Mouse (Mus musculus): ENCODE data around the gene Lypd8. TPM values are rescaled to one million over a fixed set of nuclear protein-coding genes. Genes with fewer than 3 reads are reported as not detected.

Gene Lypd8
- polyA plus RNA-seq, 1 experiment, result not detected

DNA sequence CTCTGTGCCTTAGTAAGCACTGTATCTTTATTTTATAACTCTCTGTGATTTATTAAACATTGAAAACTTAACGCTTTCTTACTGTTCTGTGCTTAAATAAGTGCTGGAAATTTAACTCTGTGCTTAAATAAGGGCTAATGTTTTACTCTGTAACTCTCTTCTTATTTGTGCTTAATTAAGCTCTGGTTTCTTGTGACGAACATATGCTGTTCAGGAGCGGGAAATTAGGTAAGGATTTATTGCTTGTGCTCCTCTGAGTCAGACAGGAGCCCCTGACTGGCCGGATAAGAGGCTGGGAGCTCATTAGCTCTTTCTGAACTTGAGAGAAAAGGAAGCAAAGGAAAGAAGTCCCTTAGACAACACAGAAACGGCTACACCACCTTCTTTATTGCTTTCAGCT, 59.0 kb downstream of the Lypd8 start:
- no peaks in the 10 kb centered on the region for H3K36me3 ChIP-seq (ENCODE audit: control insufficient read depth, insufficient read depth)
- no peaks in the 10 kb centered on the region for H3K79me3 ChIP-seq (ENCODE audit: low read depth)
- H3K79me2 ChIP-seq (ENCODE audit: control insufficient read depth, insufficient read depth), result no peaks in the 10 kb centered on the region
- TF ChIP-seq USF1 (IDR thresholded peaks at IDR 0.05; ENCODE audit: low read depth), result no peak
- TF ChIP-seq CTCF (IDR thresholded peaks at IDR 0.05; ENCODE audit: control insufficient read depth, insufficient read depth, insufficient read length), result no peak
- TF ChIP-seq MYOD1 (IDR thresholded peaks at IDR 0.05; ENCODE audit: control insufficient read depth, insufficient read length, low read depth), result no peak
- no peak for TF ChIP-seq FOSL1 (IDR thresholded peaks at IDR 0.05; ENCODE audit: insufficient read depth, low read length, poor library complexity, severe bottlenecking)
- TF ChIP-seq MAX (IDR thresholded peaks at IDR 0.05), result no peak
- TF ChIP-seq MYOG (IDR thresholded peaks at IDR 0.05; ENCODE audit: control insufficient read depth, extremely low read depth, insufficient read length), result no peak
- no peak for TF ChIP-seq CEBPB (IDR thresholded peaks at IDR 0.05; ENCODE audit: low read depth)
- H3K27me3 ChIP-seq (ENCODE audit: control insufficient read depth, insufficient read depth, insufficient read length), result peaks cover 4% of the 10 kb centered on the region
- H3K4me3 ChIP-seq (ENCODE audit: insufficient read depth, poor library complexity, severe bottlenecking), result no peak overlapping the region
- H3ac ChIP-seq (ENCODE audit: control insufficient read depth, insufficient read length, low read depth), result no peak overlapping the region

Other genes starting within 250 kb of the Lypd8 start
- gene Gemin5, start 210.5 kb upstream of the Lypd8 start, polyA plus RNA-seq (2012; fragmentation: generic; extraction: Trizol), result 26.7 TPM
- gene Mrpl22, start 207.4 kb upstream of the Lypd8 start, polyA plus RNA-seq (2012; fragmentation: generic; extraction: Trizol), result 106 TPM
- gene Igtp, start 179.5 kb upstream of the Lypd8 start, polyA plus RNA-seq (2012; fragmentation: generic; extraction: Trizol), result 0.12 TPM
- 0.01 TPM for gene Irgm2, start 179.4 kb upstream of the Lypd8 start, polyA plus RNA-seq (2012; fragmentation: generic; extraction: Trizol)
- gene 4930438A08Rik, start 104.2 kb upstream of the Lypd8 start, polyA plus RNA-seq (2012; fragmentation: generic; extraction: Trizol), result 0.01 TPM
- gene Zfp692, start 72.0 kb upstream of the Lypd8 start, polyA plus RNA-seq (2012; fragmentation: generic; extraction: Trizol), result 6.8 TPM
- 12.5 TPM for gene Zfp672, start 48.7 kb upstream of the Lypd8 start, polyA plus RNA-seq (2012; fragmentation: generic; extraction: Trizol)
- 30.8 TPM for gene Sh3bp5l, start 48.3 kb upstream of the Lypd8 start, polyA plus RNA-seq (2012; fragmentation: generic; extraction: Trizol)
- not detected for gene 1810065E05Rik, start 42.1 kb downstream of the Lypd8 start, polyA plus RNA-seq (2012; fragmentation: generic; extraction: Trizol)
- not detected for gene Gm12253, start 53.5 kb downstream of the Lypd8 start, polyA plus RNA-seq (2012; fragmentation: generic; extraction: Trizol)
- not detected for gene Lypd9, start 73.9 kb downstream of the Lypd8 start, polyA plus RNA-seq (2012; fragmentation: generic; extraction: Trizol)
- gene Olfr30, start 83.2 kb downstream of the Lypd8 start, polyA plus RNA-seq (2012; fragmentation: generic; extraction: Trizol), result not detected
- gene Olfr332, start 113.5 kb downstream of the Lypd8 start, polyA plus RNA-seq (2012; fragmentation: generic; extraction: Trizol), result not detected
- not detected for gene Olfr331, start 123.5 kb downstream of the Lypd8 start, polyA plus RNA-seq (2012; fragmentation: generic; extraction: Trizol)
- gene Olfr330, start 155.8 kb downstream of the Lypd8 start, polyA plus RNA-seq (2012; fragmentation: generic; extraction: Trizol), result not detected
- gene Olfr329-ps, start 167.4 kb downstream of the Lypd8 start, polyA plus RNA-seq (2012; fragmentation: generic; extraction: Trizol), result not detected
- gene Olfr328, start 176.6 kb downstream of the Lypd8 start, polyA plus RNA-seq (2012; fragmentation: generic; extraction: Trizol), result not detected
- gene Olfr224, start 191.5 kb downstream of the Lypd8 start, polyA plus RNA-seq (2012; fragmentation: generic; extraction: Trizol), result not detected
- not detected for gene Olfr325, start 198.7 kb downstream of the Lypd8 start, polyA plus RNA-seq (2012; fragmentation: generic; extraction: Trizol)
- gene Olfr324, start 216.1 kb downstream of the Lypd8 start, polyA plus RNA-seq (2012; fragmentation: generic; extraction: Trizol), result not detected
- gene 2210407C18Rik, start 237.0 kb downstream of the Lypd8 start, polyA plus RNA-seq (2012; fragmentation: generic; extraction: Trizol), result not detected

Data from C2C12 (cell line).